Mouse (Mus musculus) G1E (cell line): Measurements from ENCODE around the gene Mfap5. TPM values are rescaled to one million over a fixed set of nuclear protein-coding genes. Genes with fewer than 3 reads are reported as not detected.

Source experiments
- ATAC-seq: 2 replicates; pipeline ENCODE4 v1.8.0; 2016; ENCODE audit warnings: mild to moderate bottlenecking; ENCODE audit not compliant: insufficient number of reproducible peaks, poor library complexity, low FRiP score, severe bottlenecking; ENCODE audit errors: extremely low read depth
- DNase-seq: peaks from one replicate; pipeline ENCODE4 v3.0.0; 2012; ENCODE audit warnings: low spot score
- H3K27me3 ChIP-seq: 2 replicates; pipeline ENCODE4 v1.6.1; 2012; ENCODE audit warnings: mild to moderate bottlenecking, low read length, inconsistent platforms; ENCODE audit not compliant: insufficient read depth
- H3K36me3 ChIP-seq: replicated peaks from 2 replicates; pipeline ENCODE3; 2012; ENCODE audit warnings: mild to moderate bottlenecking, inconsistent platforms
- H3K4me1 ChIP-seq: 2 replicates; pipeline ENCODE4 v1.6.1; 2012; ENCODE audit warnings: low read depth, low read length, inconsistent platforms, mixed read lengths; ENCODE audit not compliant: insufficient read depth
- H3K4me3 ChIP-seq: 2 replicates; pipeline ENCODE4 v1.5.1; 2012; ENCODE audit warnings: low read depth, mild to moderate bottlenecking, inconsistent platforms, low read length, moderate library complexity, mixed read lengths
- H3K9me3 ChIP-seq: replicated peaks from 2 replicates; pipeline ENCODE4 v1.6.1; 2012; ENCODE audit warnings: inconsistent platforms
- CTCF ChIP-seq: IDR thresholded peaks from 2 replicates; pipeline ENCODE4 v1.5.1; 2012; ENCODE audit warnings: low read depth, low read length, inconsistent platforms, mixed read lengths
- GATA1 ChIP-seq: IDR thresholded peaks from 2 replicates; pipeline ENCODE4 v1.6.1; 2012; ENCODE audit warnings: borderline replicate concordance, low read length, inconsistent platforms, mixed read lengths
- GATA2 ChIP-seq: IDR thresholded peaks from 2 replicates; pipeline ENCODE4 v1.6.1; 2012; ENCODE audit warnings: low read depth, low read length, inconsistent platforms, borderline replicate concordance
- POLR2AphosphoS5 ChIP-seq: IDR thresholded peaks from 2 replicates; pipeline ENCODE4 v1.6.1; 2012; ENCODE audit warnings: low read depth, low read length, inconsistent platforms; ENCODE audit not compliant: insufficient replicate concordance
- TAL1 ChIP-seq: conservative IDR thresholded peaks from 2 replicates; pipeline ENCODE4 v1.6.1; 2012; ENCODE audit warnings: low read depth, low read length, inconsistent platforms, mixed read lengths
- polyA plus RNA-seq: library from polyadenylated mRNA; stranded (reverse); fragments of >175 nt; gene quantifications from 2 replicates; pipeline ENCODE4 v1.2.3, GENCODE M21; 2012
- total RNA-seq, 2 experiments: library from RNA; stranded (forward) in 1 of 2; stranded (reverse) in 1 of 2; fragments of 200-1000 nt in 1 of 2; fragments of >200 nt in 1 of 2; fragmentation: Nextera tagmentation in 1 of 2; gene quantifications; 2 replicates each; pipeline ENCODE4 v1.2.3; 2014 to 2017

Mfap5 gene
- total and polyA plus RNA-seq, 3 experiments: 0.11 TPM; not detected in 2

DNA sequence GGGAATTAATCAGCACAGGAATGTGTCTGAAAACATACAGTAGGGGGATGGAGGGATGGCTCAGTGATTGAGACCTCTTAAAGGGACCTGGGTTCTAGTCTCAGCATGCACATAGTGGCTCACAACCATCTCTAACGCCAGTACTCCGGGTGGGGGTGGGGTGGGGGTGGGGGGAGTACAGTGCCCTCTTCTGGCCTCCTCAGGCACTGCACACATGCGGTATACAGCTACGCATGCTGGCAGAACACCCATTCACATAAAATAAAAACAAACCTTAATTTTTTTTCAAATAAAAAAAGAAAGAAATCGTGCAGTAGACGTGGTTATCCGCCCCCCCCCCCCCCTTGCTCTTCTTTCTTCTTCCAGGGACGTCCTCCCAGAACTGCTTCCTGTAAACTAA lies 17.6 kb downstream of the Mfap5 start:
- TF ChIP-seq GATA2 (no peak), TAL1 (no peak), GATA1 (no peak), CTCF (no peak), POLR2AphosphoS5 (no peak)
- H3K27me3 ChIP-seq: no peaks in the 10 kb centered on the region
- ATAC-seq (no peak), DNase-seq (no peak)
- H3K4me3 ChIP-seq: no peak overlapping the region
- no peaks in the 10 kb centered on the region for H3K9me3 ChIP-seq
- H3K4me1 ChIP-seq: no peaks in the 10 kb centered on the region
- H3K36me3 ChIP-seq: no peaks in the 10 kb centered on the region

DNA sequence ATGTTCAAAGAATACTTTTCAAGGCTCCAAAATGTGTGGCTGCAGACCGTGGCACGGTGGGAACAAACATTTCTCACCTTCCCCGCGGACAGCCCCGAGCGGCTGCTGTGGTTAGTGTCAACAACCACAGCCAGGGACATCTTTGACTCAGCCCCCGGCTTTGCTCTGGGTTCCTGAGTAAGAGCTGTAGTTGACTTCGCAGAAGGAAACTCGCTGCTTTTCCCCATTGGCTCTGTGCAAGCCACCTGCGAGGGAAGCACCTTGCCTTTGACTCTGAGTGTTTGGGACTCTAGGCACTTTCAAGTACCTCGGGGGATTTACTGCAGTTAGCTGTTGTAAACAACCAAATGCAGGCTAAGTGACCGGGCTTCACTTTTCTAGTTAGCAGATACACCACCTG lies 22.0 kb downstream of the Mfap5 start:
- Histone ChIP-seq H3K9me3 (no peaks in the 10 kb centered on the region), H3K4me1 (no peaks in the 10 kb centered on the region), H3K27me3 (no peaks in the 10 kb centered on the region), H3K4me3 (no peak overlapping the region), H3K36me3 (no peaks in the 10 kb centered on the region)
- no peak for DNase-seq
- TF ChIP-seq TAL1 (no peak), GATA2 (no peak), POLR2AphosphoS5 (no peak), CTCF (no peak), GATA1 (no peak)
- no peak for ATAC-seq

DNA sequence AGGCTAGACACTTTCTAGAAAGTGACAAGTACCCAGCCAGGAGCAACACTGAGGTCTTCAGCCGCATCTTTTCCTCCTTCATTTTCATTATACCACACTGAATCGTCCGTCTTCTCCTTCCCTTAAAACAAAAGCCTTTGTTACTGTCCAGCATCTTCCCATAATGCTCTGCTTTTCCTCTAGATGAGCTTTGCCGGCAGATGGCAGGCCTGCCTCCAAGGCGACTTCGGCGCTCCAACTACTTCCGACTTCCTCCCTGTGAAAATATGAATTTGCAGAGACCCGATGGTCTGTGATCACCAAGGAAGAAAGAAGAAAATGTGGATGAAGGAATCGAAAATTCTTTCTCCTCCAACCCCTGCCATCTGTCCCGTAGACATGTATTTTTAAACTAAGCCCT lies 22.5 kb downstream of the Mfap5 start:
- Histone ChIP-seq H3K4me1 (no peaks in the 10 kb centered on the region), H3K9me3 (no peaks in the 10 kb centered on the region), H3K36me3 (no peaks in the 10 kb centered on the region), H3K4me3 (no peak overlapping the region), H3K27me3 (no peaks in the 10 kb centered on the region)
- ATAC-seq (no peak), DNase-seq (no peak)
- no peak for TF ChIP-seq GATA1
- TF ChIP-seq GATA2: no peak
- TF ChIP-seq CTCF: no peak
- no peak for TF ChIP-seq POLR2AphosphoS5
- TF ChIP-seq TAL1: no peak

DNA sequence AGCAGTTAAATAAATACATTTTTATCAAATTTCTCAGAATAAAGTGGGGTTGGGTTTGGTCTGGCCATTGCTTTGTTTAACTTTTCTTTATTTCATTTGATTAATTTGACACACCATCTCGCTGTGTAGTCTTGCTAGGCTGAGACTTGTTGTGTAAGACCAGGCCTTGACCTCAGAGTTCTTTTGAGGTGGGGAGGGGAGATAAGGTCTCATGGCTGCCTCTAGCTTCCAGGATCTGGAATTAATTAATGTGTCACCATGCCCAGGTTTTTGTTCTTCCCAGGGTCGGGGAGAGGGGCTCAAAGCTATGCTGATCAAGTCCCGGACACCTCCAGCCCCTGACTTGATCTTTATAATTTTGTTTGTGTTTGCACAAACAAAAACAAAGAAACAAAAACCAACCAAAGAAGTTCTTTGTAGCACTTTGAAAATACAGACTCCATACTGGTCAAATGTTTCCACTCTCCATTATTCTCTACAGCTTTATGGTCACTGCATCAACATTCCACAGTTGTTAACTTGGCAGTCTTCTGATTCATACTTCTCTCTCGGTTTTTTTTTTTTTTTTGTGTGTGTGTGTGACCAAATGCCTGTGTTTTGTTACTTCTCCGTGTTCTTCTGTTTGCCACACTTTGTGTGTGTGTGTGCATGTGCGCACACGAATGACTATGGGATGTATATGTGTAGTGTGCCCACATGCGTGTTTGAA lies 26.0 kb downstream of the Mfap5 start:
- Histone ChIP-seq H3K27me3 (no peaks in the 10 kb centered on the region), H3K36me3 (no peaks in the 10 kb centered on the region), H3K4me1 (no peaks in the 10 kb centered on the region), H3K4me3 (no peak overlapping the region), H3K9me3 (no peaks in the 10 kb centered on the region)
- TF ChIP-seq POLR2AphosphoS5 (no peak), GATA2 (no peak), CTCF (no peak), GATA1 (no peak), TAL1 (no peak)
- ATAC-seq (no peak), DNase-seq (no peak)

DNA sequence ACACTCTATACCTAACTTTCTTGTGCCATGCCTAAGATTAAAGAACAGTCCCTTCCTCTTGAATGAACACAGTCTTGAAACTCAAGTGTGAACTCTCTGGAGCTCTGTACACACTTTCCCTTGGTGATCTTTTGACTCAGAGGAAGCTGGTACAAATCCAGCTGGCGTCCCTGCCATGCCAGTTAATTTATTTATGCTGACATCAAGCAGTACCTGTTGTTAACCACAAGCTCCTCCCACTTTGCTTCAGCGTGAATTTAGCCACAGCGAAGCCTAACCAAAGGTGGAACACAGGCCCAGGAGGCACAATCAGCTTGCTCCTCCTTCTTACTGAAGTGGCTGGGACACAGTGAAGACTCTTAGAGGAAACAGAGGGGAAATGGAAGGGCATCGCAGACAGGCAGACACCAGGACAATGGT lies 27.2 kb downstream of the Mfap5 start:
- Histone ChIP-seq H3K9me3 (no peaks in the 10 kb centered on the region), H3K36me3 (no peaks in the 10 kb centered on the region), H3K4me3 (no peak overlapping the region), H3K27me3 (no peaks in the 10 kb centered on the region), H3K4me1 (no peaks in the 10 kb centered on the region)
- DNase-seq: no peak
- no peak for ATAC-seq
- no peak for TF ChIP-seq GATA2
- no peak for TF ChIP-seq CTCF

DNA sequence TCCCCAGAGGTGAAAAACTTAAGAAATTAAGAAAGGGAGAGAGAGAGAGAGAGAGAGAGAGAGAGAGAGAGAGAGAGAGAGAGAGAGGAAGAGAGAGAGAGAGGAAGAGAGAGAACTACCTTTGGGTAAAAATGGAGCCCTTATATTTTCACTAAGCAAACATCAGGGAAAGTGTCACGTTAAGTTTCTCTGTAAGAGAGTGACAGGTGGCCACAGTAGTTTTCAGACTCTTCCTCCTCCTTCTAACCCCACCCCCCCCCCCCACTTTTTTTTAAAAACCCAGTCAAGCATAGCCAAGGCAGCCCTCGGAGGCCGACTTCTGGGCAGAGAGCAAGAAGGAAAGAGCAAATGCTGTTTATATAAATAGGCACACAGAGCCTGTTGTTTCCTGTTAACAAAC lies 28.4 kb downstream of the Mfap5 start:
- no peaks in the 10 kb centered on the region for H3K27me3 ChIP-seq
- DNase-seq (no peak), ATAC-seq (no peak)
- no peaks in the 10 kb centered on the region for H3K9me3 ChIP-seq
- H3K4me1 ChIP-seq: no peaks in the 10 kb centered on the region
- no peak overlapping the region for H3K4me3 ChIP-seq
- no peak for TF ChIP-seq CTCF
- TF ChIP-seq GATA1: no peak
- no peak for TF ChIP-seq TAL1
- TF ChIP-seq GATA2: no peak
- no peak for TF ChIP-seq POLR2AphosphoS5
- H3K36me3 ChIP-seq: no peaks in the 10 kb centered on the region
